Comparison of ENCODE assay signal across 29 mouse cellular contexts in the genomic region with DNA sequence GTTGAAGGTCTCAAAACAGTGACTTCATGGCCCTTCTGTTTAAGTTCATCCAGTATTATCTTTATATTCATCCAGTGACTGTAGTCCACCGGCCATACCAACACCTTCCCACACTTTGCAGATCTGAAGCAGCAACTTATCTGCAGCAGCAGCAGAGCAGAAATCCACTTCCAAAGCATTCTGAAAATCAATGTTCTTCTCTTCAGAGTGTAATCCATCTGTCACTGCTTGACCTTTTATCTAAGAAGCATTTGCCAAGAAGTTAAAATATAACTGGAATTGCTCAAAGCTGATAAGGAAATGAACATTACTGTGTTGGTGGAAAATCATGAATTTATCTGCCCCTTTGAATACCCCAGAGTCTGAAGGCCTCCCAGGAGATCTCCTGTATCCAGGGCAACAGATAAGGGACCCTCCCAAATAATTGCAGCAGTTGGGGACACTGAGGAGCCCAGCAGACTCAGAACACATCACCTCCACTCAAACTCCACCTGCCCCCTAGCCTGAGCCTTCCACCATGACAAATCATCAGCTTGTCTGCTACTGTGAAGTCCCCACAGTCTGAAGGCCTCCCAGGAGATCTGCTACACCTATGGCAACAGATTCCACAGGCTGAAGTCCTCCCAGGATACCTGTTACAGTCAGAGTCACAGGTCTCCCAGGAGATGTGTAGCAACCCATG. TPM values are rescaled to one million over a fixed set of nuclear protein-coding genes. Genes with fewer than 3 reads are reported as not detected.
DNase-seq lines count a peak whose midpoint lies in the region; ATAC-seq lines count a peak whose summit lies in the region.
"Had no signal": no experiment of that assay in that cellular context is flagged by ENCODE, and none has a peak within 500 bp of the region (broad histone marks: within the 10 kb centered on the region; RNA-seq: fewer than 3 reads in every experiment).

Gene Ugt2b36 (minus strand): TSS at position 210 of the 682 bp plus-strand sequence.

- H3K27ac ChIP-seq in embryonic facial prominence, embryonic 15.5 days (replicated peaks): no peak within 1 kb of the TSS
- peak within 1 kb of the TSS; percentile 43; the same call in 1 of the 2 replicates for H3K27ac ChIP-seq in liver, embryonic 13.5 days
- no peak within 1 kb of the TSS for H3K27ac ChIP-seq in stomach, embryonic 15.5 days
- H3K27ac ChIP-seq: hindbrain, postnatal 0 days; layer of hippocampus, adult 2 months; limb, embryonic 10.5 days had no signal

- no peak for DNase-seq in adrenal gland, postnatal 10 days
- DNase-seq in adrenal gland, adult 8-10 months: no peak
- DNase-seq in liver, embryonic 13.5 days: no peak
- no peak for DNase-seq in cerebellum, adult 8-10 months
- DNase-seq: cerebellum, adult 18-20 months; cerebellum, postnatal 36 days; embryo, embryonic 11 days; forebrain, postnatal 0 days; gastrocnemius, postnatal 14 days; heart, adult 11 months; kidney, adult 8-10 months; kidney, postnatal 14 days; lung, adult 18-20 months; lung, postnatal 10 days had no signal

- H3K9me3 ChIP-seq in embryonic facial prominence, embryonic 15.5 days (replicated peaks): no peaks in the 10 kb centered on the region
- no peaks in the 10 kb centered on the region for H3K9me3 ChIP-seq in liver, embryonic 13.5 days (replicated peaks)
- no peaks in the 10 kb centered on the region for H3K9me3 ChIP-seq in stomach, embryonic 15.5 days
- H3K9me3 ChIP-seq: limb, embryonic 10.5 days had no signal

- no peaks in the 10 kb centered on the region for H3K27me3 ChIP-seq in embryonic facial prominence, embryonic 15.5 days
- H3K27me3 ChIP-seq in liver, embryonic 13.5 days: no peaks in the 10 kb centered on the region
- H3K27me3 ChIP-seq in stomach, embryonic 15.5 days (replicated peaks): no peaks in the 10 kb centered on the region

- H3K4me2 ChIP-seq in embryonic facial prominence, embryonic 15.5 days (replicated peaks): no peak within 1 kb of the TSS
- no peak within 1 kb of the TSS for H3K4me2 ChIP-seq in liver, embryonic 13.5 days
- H3K4me2 ChIP-seq in stomach, embryonic 15.5 days: no peak within 1 kb of the TSS
- H3K4me2 ChIP-seq: heart, embryonic 11.5 days; midbrain, embryonic 11.5 days had no signal

- WGBS in embryonic facial prominence, embryonic 15.5 days: 97% methylated on average over 1 of the region's 1 CpGs
- WGBS in liver, embryonic 13.5 days (ENCODE audit: insufficient replicate concordance): 57% methylated on average over 1 of the region's 1 CpGs
- 50% methylated on average over 1 of the region's 1 CpGs for WGBS in stomach, embryonic 15.5 days

- H3K9ac ChIP-seq in embryonic facial prominence, embryonic 15.5 days: no peak within 1 kb of the TSS
- no peak within 1 kb of the TSS for H3K9ac ChIP-seq in liver, embryonic 13.5 days
- H3K9ac ChIP-seq in stomach, embryonic 15.5 days: no peak within 1 kb of the TSS
- H3K9ac ChIP-seq: forebrain, postnatal 0 days had no signal

- H3K36me3 ChIP-seq in embryonic facial prominence, embryonic 15.5 days: no peaks in the 10 kb centered on the region
- H3K36me3 ChIP-seq in liver, embryonic 13.5 days: no peaks in the 10 kb centered on the region
- H3K36me3 ChIP-seq in stomach, embryonic 15.5 days: no peaks in the 10 kb centered on the region
- H3K36me3 ChIP-seq: limb, embryonic 10.5 days had no signal

- H3K4me1 ChIP-seq in embryonic facial prominence, embryonic 15.5 days: no peaks in the 10 kb centered on the region
- 0 out of 2 replicates have a peak, but pooled peaks cover 2% of the 10 kb centered on the region for H3K4me1 ChIP-seq in liver, embryonic 13.5 days (replicated peaks)
- no peaks in the 10 kb centered on the region for H3K4me1 ChIP-seq in stomach, embryonic 15.5 days
- H3K4me1 ChIP-seq: limb, embryonic 10.5 days had no signal

- H3K4me3 ChIP-seq in embryonic facial prominence, embryonic 15.5 days (replicated peaks): no peak within 1 kb of the TSS
- no peak within 1 kb of the TSS for H3K4me3 ChIP-seq in liver, embryonic 13.5 days (replicated peaks)
- no peak within 1 kb of the TSS for H3K4me3 ChIP-seq in stomach, embryonic 15.5 days (replicated peaks)
- H3K4me3 ChIP-seq: layer of hippocampus, adult 2 months; limb, embryonic 10.5 days had no signal

- ATAC-seq in embryonic facial prominence, embryonic 15.5 days (ENCODE audit: insufficient number of reproducible peaks, low FRiP score, low TSS enrichment, low read depth): 0 out of 2 replicates have a peak, but pooled peaks have one; percentile 11
- peak; percentile 48; the same call in 1 of the 2 replicates for ATAC-seq in liver, embryonic 13.5 days (ENCODE audit: low read depth)
- ATAC-seq in stomach, embryonic 15.5 days (ENCODE audit: insufficient read depth, low FRiP score, low read depth): peak; percentile 70
- no peak for ATAC-seq in CD4-positive, CD25-positive, alpha-beta regulatory T cell, adult 4 months
- ATAC-seq: forebrain, postnatal 0 days; hindbrain, postnatal 0 days had no signal

RNA-seq across cellular contexts. Expression of gene Ugt2b36, which starts in this region (rescaled TPM):
- 10 to 100 TPM; 19.0 to 40.9 TPM for total RNA-seq in adrenal gland, postnatal 10 days (2021)
- under 1 TPM in 2 of 4 experiments, not detected in 2; 0.23 to 0.59 TPM for total RNA-seq in adrenal gland, adult 8-10 months (2022)
- not detected in 2 replicates for polyA plus RNA-seq in embryonic facial prominence, embryonic 15.5 days (2015; fragmentation: Nextera tagmentation; extraction: Ambion mirVana)
- polyA plus RNA-seq in liver, embryonic 13.5 days (2015; fragmentation: Nextera tagmentation; extraction: Ambion mirVana): 6.7 and 8.8 TPM in 2 replicates
- 3.6 and 4.5 TPM in 2 replicates for polyA plus RNA-seq in stomach, embryonic 15.5 days (2015; fragmentation: Nextera tagmentation; extraction: Ambion mirVana)
- polyA plus RNA-seq in CD4-positive, CD25-positive, alpha-beta regulatory T cell, adult 4 months (2017; shearing (Covaris generic)): not detected
- total RNA-seq: forebrain, postnatal 0 days; gastrocnemius, postnatal 14 days; hematopoietic stem cell, adult 5-6 weeks; hindbrain, postnatal 0 days; layer of hippocampus, adult 2 months; layer of hippocampus, postnatal 25 days; megakaryocyte progenitor cell, adult 5-6 weeks; midbrain, postnatal 0 days had no signal
- polyA plus RNA-seq: forebrain, postnatal 0 days; heart, embryonic 11.5 days; heart, postnatal 0 days; limb, embryonic 10.5 days; midbrain, embryonic 11.5 days; midbrain, postnatal 0 days; neural tube, embryonic 14.5 days; testis, adult 2 months had no signal

Comparison
In these comparisons a context has a peak if more than half of its experiments do, and no peak if none do; other contexts are left out.
1. RNA of gene Ugt2b36 (total RNA-seq): 19.0 to 40.9 TPM in adrenal gland, postnatal 10 days; 0.23 to 0.59 TPM in adrenal gland, adult 8-10 months; every median in the first group is over 10 times any median in the second.
2. Peak in ATAC-seq in embryonic facial prominence, embryonic 15.5 days; RNA of the gene not detected or under 1 TPM.